ENCODE assay signal across 17 mouse cellular contexts in genomic region chr2:55892821-55893535, GRCm38 (mm10).
"Had no signal": no experiment of that assay in that cellular context is flagged by ENCODE, and none has a peak within 500 bp of the region (broad histone marks: within the 10 kb centered on the region; RNA-seq: fewer than 3 reads in every experiment).

No protein-coding gene starts in this region.

- H3K9ac ChIP-seq: limb, embryonic 12.5 days; liver, embryonic 13.5 days; liver, postnatal 0 days; lung, embryonic 15.5 days had no signal

- H3K9me3 ChIP-seq: limb, embryonic 12.5 days; liver, embryonic 13.5 days; lung, embryonic 15.5 days; megakaryocyte, embryonic 14.5 days had no signal

- ATAC-seq: liver, postnatal 0 days; midbrain, embryonic 16.5 days had no signal

- H3K4me1 ChIP-seq: limb, embryonic 12.5 days; liver, embryonic 13.5 days; lung, embryonic 15.5 days; megakaryocyte, embryonic 14.5 days had no signal

- DNase-seq: kidney, adult 9 months; kidney, postnatal 36 days; liver; liver, embryonic 13.5 days; liver, postnatal 0 days; lung, postnatal 14 days; thymus, adult 18-20 months; thymus, postnatal 14 days had no signal

- H3K27ac ChIP-seq: kidney, postnatal 0 days; left cerebral cortex, adult 2 months; limb, embryonic 12.5 days; liver, embryonic 13.5 days; lung, embryonic 15.5 days; macrophage; stomach, postnatal 0 days had no signal

- H3K4me2 ChIP-seq: limb, embryonic 12.5 days; liver, embryonic 13.5 days; lung, embryonic 15.5 days; midbrain, embryonic 11.5 days had no signal

- H3K4me3 ChIP-seq: left cerebral cortex, adult 2 months; limb, embryonic 12.5 days; liver, embryonic 13.5 days; lung, embryonic 15.5 days; megakaryocyte, embryonic 14.5 days had no signal

- H3K36me3 ChIP-seq: limb, embryonic 12.5 days; liver, embryonic 13.5 days; lung, embryonic 15.5 days had no signal

- H3K27me3 ChIP-seq: limb, embryonic 12.5 days; liver, embryonic 13.5 days; lung, embryonic 15.5 days; megakaryocyte, embryonic 14.5 days had no signal
